Mouse (Mus musculus) G1E-ER4 (cell line): ENCODE data around the gene Emc8. TPM values are rescaled to one million over a fixed set of nuclear protein-coding genes. Genes with fewer than 3 reads are reported as not detected.

Experiments
- GATA1 ChIP-seq: IDR thresholded peaks from one replicate; pipeline ENCODE4 v1.8.0; 2012; ENCODE audit warnings: low read length, inconsistent platforms
- polyA plus RNA-seq: library from polyadenylated mRNA; stranded (reverse); fragments of >175 nt; gene quantifications from 2 replicates; pipeline ENCODE4 v1.2.3, GENCODE M21; 2012

Emc8 gene
- polyA plus RNA-seq, 1 experiment = 162 TPM

GRCm38 (mm10) chr8:120667561-120668373 lies 606 bp downstream of the Emc8 start, which contains the start of the genes Gm27021 and Cox4i1:
Gm27021 (minus strand) TSS chr8:120668079.
Cox4i1 (plus strand) TSS chr8:120668222.
- TF ChIP-seq GATA1 = no peak

DNA sequence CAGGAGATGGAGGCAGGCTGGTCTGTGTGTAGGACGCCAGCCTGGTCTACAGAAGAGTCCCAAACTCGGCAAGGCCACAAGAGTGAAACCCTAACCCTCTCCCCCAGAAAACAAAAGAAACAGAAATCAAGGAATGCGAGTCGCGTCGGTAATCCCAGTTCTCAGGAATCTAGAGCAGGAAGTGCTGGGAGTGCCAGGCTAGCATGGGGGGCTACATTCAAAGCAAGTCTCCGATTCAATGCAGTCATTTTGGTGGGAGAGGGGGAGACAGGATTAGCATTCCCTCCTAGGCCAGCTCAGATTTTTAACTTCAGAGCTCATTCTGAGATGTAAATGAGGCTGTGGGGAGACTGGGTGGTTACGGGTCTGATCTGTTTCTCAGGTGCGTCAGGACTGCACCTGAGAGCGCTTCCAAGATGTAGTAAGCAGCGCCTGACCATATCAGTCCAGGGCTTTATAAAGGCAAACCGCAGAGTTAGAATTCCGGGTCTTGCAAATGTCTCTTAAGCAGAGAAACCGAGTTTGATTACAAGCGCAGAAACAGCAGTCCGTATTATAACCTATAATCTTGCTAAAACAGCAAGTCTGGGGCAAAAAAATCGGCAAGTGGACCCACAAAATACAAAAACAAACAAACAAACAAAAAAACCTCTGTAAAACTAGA lies 1.4 kb downstream of the Emc8 start:
- no peak for TF ChIP-seq GATA1

- no peak for TF ChIP-seq GATA1
These were observed 2.5 kb downstream of the Emc8 start for GRCm38 (mm10) chr8:120665726-120666455.

- no peak for TF ChIP-seq GATA1
These were observed 3.8 kb downstream of the Emc8 start for GRCm38 (mm10) chr8:120664566-120664965.

- no peak for TF ChIP-seq GATA1
These were observed 11.0 kb downstream of the Emc8 start for GRCm38 (mm10) chr8:120657415-120657814.

DNA sequence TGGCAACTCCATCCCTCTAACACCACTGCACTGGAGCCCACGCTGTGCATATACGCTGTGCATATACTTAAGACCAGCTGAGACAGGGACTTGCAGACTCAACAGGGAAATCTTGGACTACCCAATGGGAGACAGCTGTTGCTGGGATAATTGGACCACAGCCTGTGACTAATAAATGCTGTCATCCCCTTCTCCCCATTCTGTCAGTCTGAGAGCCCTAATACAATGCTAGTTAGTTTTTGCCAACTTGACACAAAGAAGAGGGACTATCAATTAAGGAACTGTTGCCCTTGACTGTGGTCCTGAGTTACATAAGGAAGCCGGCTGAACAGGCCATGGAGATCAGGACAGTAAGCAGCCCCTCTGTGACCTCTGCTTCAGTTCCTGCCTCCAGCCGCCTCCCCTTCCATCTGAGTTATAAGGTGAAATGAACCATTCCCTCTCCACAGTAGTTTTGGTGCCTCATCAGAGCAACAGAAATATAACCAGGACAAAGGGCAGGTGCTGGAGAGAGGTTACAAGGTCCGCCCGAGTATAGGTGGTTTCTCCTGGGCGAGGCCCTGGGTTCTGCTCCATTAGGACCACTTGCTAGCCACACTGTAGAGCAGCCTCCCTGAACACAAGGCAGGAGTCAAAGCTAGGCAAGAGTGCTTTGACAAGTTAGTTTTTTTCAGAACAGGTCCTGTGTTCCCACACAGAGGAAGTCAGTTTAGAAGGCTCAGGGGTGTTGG lies 11.9 kb downstream of the Emc8 start:
- TF ChIP-seq GATA1 = no peak

- no peak for TF ChIP-seq GATA1
These were observed 20.8 kb downstream of the Emc8 start, which contains the start of gene 1190005I06Rik for GRCm38 (mm10) chr8:120647532-120647931. 1190005I06Rik (minus strand) TSS chr8:120647632.

DNA sequence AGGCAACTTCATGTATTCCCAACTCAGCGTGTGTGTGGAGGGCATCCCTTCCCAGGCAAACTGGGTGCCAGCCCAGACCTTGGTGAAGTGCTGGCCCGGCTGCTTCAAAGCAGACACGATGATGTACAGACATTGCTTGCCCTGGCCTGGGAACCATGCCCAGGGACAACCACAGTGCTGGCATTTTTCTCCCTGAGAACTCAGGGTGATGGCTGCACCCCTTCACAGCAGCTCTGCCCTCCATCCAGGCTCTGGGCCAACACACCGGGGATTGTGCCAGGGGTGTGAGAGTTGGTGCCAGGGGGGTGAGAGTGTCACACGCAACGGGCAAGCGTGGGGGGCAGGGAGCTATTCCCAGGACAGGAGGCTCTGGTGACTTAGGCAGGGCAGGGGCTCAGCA lies 23.7 kb downstream of the Emc8 start:
- TF ChIP-seq GATA1 = no peak

- TF ChIP-seq GATA1 = no peak
These were observed 26.2 kb downstream of the Emc8 start for GRCm38 (mm10) chr8:120642031-120642662.

DNA sequence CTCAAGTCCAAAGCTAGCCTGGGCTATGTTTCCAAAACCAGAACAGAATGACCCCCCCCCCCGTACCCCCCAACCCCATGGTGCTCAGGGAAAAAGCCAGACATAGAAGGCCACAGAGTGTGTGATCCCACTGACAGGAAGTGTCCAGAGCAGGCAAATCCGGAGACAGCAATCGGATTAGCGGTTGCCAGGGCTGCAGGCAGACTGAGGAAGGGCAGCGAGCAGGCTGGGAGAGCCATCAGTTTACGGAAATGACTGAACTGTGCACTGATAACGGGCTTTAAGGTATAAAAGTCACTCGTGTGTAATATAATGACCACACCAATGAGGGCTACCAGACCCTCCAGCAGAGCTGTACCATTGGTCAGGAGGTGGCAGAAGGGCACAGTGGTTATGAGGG lies 27.1 kb downstream of the Emc8 start:
- no peak for TF ChIP-seq GATA1

GRCm38 (mm10) chr8:120634329-120634839 lies 34.0 kb downstream of the Emc8 start:
- no peak for TF ChIP-seq GATA1

GRCm38 (mm10) chr8:120633665-120634271 lies 34.6 kb downstream of the Emc8 start:
- no peak for TF ChIP-seq GATA1

DNA sequence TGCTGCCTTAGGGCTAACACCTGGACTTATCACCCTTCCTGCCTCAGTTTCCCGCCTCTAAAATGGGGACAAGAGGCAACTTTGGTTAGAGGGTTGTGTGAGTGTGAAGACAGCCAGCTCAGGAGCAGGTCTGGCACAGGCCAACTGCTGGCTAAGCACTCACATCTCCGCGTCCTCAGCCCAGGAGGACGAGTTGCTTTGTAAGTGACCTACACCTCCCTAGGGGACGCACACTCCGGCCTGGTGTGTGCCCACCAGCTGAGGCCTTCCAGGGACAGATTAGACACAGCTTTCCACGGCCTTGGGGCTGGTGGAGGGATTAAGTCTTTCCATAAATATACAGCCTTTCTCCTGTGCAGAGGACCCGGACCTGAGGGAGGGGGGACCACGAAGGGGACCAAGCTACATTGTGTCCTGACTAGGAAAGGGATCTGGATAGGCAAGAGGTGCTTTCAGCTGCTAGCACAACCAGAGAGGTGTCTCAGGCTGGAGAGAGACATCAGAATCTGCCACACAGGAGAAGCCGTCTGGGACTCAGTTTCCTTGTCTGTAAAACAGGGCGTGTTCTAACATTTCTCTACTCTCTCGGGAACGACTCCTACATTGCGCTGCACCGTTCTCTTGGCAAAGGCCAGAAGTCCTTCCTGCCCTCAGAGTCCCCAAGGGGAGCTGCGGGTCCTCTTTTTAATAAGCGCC lies 35.3 kb downstream of the Emc8 start:
- TF ChIP-seq GATA1 = no peak
